Mouse (Mus musculus): ENCODE data around the gene Gm28047. TPM values are rescaled to one million over a fixed set of nuclear protein-coding genes. Genes with fewer than 3 reads are reported as not detected.

The Gm28047 gene
- polyA plus RNA-seq, 1 experiment from 2014 or later = not detected

DNA sequence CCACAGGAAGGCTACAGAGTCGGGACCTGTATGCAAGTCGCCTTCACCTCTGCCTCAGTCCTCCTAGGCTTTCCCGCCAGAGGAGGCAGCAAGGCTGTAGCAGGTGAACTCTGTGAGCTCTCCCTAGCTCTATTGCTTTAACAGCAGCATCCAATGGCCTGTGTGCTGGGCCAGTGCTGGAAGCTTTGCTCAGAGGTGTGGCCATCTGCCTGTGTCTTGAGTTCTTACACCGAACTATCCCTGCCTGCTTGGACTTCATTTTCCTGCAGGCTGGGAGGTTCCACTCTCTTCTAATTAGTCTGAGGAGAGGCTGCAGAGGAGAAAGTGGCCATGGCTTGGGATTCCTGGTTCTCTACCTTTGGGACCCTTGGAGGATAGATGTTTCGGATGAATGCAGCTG lies 112.9 kb downstream of the Gm28047 start:
- Histone ChIP-seq H3K9me3 (no peaks in the 10 kb centered on the region), H3K4me1 (peaks cover 44% of the 10 kb centered on the region), H3K4me3 (no peak overlapping the region), H3K27ac (peak overlapping the region; percentile 89), H3K27me3 (no peaks in the 10 kb centered on the region), H3K36me3 (no peaks in the 10 kb centered on the region), H3K4me2 (replicated peaks) (peak overlapping the region; percentile 76), H3K9ac (peak overlapping the region; percentile 33)
- WGBS = 22% methylated on average over 5 of the region's 5 CpGs
- no peak for ATAC-seq (ENCODE audit: insufficient number of reproducible peaks, insufficient read depth, low FRiP score, low TSS enrichment)

DNA sequence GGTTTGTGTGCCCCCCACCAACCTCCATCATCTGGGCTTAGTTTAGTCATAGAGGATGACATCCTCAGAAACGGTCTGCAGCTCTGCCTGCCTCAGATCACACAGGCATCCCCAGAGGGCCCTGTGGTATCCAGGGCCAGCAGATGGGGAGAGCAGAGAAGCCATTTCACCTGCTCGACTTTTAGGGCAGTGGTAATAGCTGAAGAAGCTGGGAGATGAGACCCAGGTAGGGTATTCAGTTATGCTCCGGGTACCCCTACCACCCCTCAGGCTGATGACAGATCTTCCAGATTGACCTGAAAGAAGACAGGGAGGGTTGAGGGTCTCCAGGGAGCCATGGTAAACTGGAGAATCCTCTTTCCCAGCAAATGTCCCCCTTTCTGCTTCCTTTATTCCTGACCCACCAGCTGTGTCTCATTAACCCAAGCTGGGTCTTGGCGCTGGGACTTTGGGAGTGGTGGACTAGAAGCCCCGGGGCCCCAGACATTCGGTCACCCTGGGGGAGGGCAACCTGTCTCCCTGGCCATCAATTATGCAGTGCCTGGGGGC lies 113.5 kb downstream of the Gm28047 start:
- Histone ChIP-seq H3K4me2 (replicated peaks) (peak overlapping the region; percentile 76), H3K4me3 (no peak overlapping the region), H3K9ac (peak overlapping the region; percentile 33), H3K27me3 (no peaks in the 10 kb centered on the region), H3K4me1 (peaks cover 44% of the 10 kb centered on the region), H3K27ac (peak overlapping the region; percentile 89), H3K9me3 (no peaks in the 10 kb centered on the region), H3K36me3 (no peaks in the 10 kb centered on the region)
- 10% methylated on average over 6 of the region's 6 CpGs for WGBS
- ATAC-seq (ENCODE audit: insufficient number of reproducible peaks, insufficient read depth, low FRiP score, low TSS enrichment) = no peak

DNA sequence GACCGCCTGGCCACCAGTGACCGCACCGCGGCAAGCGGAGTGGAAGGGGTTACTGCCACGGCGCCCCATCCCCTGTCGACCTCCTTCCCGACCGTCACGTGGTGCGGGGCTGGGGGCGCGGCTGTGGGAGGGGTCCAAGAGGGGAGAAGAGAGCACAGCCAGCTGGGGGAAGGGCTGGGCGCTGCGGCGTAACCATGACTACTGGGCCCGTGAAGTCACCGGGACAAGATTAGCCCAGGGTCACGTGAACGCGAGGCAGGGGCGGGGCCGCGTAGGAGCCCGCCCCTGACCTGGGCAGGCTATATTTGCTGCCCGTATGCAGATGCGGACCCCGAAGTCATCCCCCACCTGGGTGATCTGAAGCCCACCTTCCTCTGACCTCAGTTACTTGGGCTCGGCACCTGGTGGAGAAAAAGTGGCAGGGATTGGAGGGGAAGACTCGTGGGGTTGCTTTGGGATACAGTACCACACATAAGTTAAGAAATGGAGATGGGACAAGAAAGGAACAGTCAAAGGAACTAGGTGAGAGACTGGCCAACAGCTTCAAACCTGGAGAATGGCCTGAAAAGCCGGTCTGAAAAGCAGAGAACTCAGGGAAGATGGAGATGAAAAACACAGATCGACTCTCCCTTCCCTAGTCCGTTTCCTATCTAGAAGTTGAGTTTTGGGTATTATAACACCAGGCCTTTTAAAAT lies 114.1 kb downstream of the Gm28047 start:
- H3K9me3 ChIP-seq = no peaks in the 10 kb centered on the region
- peak overlapping the region; percentile 89 for H3K27ac ChIP-seq
- peak; percentile 89 for ATAC-seq (ENCODE audit: insufficient number of reproducible peaks, insufficient read depth, low FRiP score, low TSS enrichment)
- peak overlapping the region; percentile 64 for H3K9ac ChIP-seq
- peak overlapping the region; percentile 64 for H3K4me3 ChIP-seq
- H3K27me3 ChIP-seq = no peaks in the 10 kb centered on the region
- peaks cover 38% of the 10 kb centered on the region for H3K4me1 ChIP-seq
- H3K4me2 ChIP-seq (replicated peaks) = peak overlapping the region; percentile 76
- H3K36me3 ChIP-seq = no peaks in the 10 kb centered on the region
- WGBS = 2% methylated on average over 34 of the region's 34 CpGs

DNA sequence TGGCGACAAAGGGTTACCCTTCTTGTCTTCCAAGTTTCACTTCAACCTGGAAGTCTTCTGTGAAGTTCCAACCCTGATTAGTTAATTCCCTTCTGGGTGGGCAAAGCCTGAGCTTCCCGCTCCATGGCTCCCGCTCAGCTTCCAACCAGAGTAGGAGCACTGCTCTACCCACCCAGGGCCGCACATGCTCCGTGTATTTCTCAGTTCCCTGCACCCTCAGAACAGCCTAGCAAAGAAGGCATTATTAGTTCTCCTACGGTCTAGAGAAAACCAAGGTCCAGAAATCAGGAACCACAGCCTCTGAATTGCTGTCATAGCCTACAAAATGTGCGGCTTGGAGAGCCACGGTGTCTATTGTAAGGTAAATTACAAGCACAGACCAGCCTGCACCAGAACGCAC lies 114.8 kb downstream of the Gm28047 start:
- H3K4me3 ChIP-seq = peak overlapping the region; percentile 64
- WGBS = 4% methylated on average over 9 of the region's 9 CpGs
- peak overlapping the region; percentile 76 for H3K4me2 ChIP-seq (replicated peaks)
- H3K27me3 ChIP-seq = no peaks in the 10 kb centered on the region
- peak overlapping the region; percentile 64 for H3K9ac ChIP-seq
- peak overlapping the region; percentile 89 for H3K27ac ChIP-seq
- peaks cover 32% of the 10 kb centered on the region for H3K4me1 ChIP-seq
- ATAC-seq (ENCODE audit: insufficient number of reproducible peaks, insufficient read depth, low FRiP score, low TSS enrichment) = peak; percentile 53
- H3K36me3 ChIP-seq = peaks cover under 1% of the 10 kb centered on the region; the same call in 1 of the 2 replicates
- no peaks in the 10 kb centered on the region for H3K9me3 ChIP-seq

DNA sequence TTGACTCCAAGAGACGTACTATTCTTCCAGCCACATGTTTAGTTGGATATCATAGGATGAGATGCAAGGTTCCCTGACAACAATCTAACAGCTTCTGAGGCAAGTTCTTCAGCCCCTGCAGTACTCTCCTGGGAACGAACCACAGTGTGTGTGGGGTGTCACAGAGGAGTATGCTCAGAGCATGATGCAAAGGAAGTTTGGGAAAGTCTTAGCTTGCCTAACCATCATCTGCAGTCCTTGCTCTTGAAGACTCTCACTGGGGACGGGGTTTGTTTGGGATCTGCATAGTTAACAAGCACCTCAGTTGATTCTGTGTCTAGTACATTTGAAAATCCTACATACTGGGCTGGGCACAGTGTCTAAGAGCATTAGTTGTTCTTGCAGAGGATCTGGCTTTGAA lies 116.5 kb downstream of the Gm28047 start:
- H3K27me3 ChIP-seq = no peaks in the 10 kb centered on the region
- no peak overlapping the region for H3K9ac ChIP-seq
- peaks cover 31% of the 10 kb centered on the region for H3K4me1 ChIP-seq
- no peaks in the 10 kb centered on the region for H3K9me3 ChIP-seq
- no peak overlapping the region for H3K4me2 ChIP-seq (replicated peaks)
- no peak for ATAC-seq (ENCODE audit: insufficient number of reproducible peaks, insufficient read depth, low FRiP score, low TSS enrichment)
- 83% methylated on average over 3 of the region's 3 CpGs for WGBS
- peaks cover 16% of the 10 kb centered on the region for H3K36me3 ChIP-seq
- H3K4me3 ChIP-seq = no peak overlapping the region
- no peak overlapping the region for H3K27ac ChIP-seq

DNA sequence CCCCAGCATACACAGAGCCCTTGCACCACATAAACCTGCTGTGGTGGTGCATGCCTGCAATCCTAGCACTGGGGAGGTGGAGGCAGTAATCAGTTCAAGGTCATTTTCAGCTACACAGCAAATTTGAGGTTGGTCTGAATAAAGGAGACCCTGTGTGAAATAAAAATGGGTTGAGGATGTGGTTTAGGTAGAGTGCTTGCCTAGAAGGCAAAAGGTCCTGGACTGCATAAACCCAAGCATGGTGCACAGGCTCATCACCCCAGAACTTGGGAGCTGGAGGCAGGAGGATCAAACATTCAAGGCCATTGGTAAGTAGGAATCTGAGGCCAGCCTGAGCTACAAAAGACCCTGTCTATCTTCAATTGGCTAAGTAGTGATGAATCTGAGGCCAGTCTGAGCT lies 117.3 kb downstream of the Gm28047 start:
- ATAC-seq (ENCODE audit: insufficient number of reproducible peaks, insufficient read depth, low FRiP score, low TSS enrichment) = no peak
- no peaks in the 10 kb centered on the region for H3K9me3 ChIP-seq
- no peak overlapping the region for H3K4me2 ChIP-seq (replicated peaks)
- no peak overlapping the region for H3K9ac ChIP-seq
- no peak overlapping the region for H3K4me3 ChIP-seq
- H3K27me3 ChIP-seq = no peaks in the 10 kb centered on the region
- peaks cover 24% of the 10 kb centered on the region for H3K36me3 ChIP-seq
- H3K4me1 ChIP-seq = peaks cover 30% of the 10 kb centered on the region
- H3K27ac ChIP-seq = no peak overlapping the region

DNA sequence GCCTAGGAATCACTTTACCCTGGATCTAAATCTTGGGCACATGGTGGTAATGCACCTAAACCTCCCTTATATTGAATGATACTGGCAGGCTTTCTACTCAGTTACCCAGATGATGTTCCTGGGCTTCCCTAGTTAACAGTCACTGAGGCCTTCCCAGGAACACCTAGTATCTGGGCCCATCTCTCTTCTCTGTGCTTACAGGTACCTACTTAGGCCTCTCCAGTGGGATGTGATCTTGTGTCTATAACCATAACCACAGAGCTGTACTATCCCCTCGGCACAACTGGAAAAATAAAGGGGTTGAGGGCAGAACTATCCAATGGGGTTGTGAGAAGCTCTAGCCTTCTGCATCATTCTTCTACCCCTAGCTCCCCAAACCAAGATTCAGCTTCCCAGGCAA lies 118.0 kb downstream of the Gm28047 start:
- Histone ChIP-seq H3K9me3 (no peaks in the 10 kb centered on the region), H3K27me3 (no peaks in the 10 kb centered on the region), H3K4me1 (peaks cover 23% of the 10 kb centered on the region), H3K4me2 (replicated peaks) (no peak overlapping the region), H3K36me3 (peaks cover 31% of the 10 kb centered on the region), H3K4me3 (no peak overlapping the region), H3K9ac (no peak overlapping the region), H3K27ac (no peak overlapping the region)
- 93% methylated on average over 1 of the region's 1 CpGs for WGBS
- ATAC-seq (ENCODE audit: insufficient number of reproducible peaks, insufficient read depth, low FRiP score, low TSS enrichment) = no peak

DNA sequence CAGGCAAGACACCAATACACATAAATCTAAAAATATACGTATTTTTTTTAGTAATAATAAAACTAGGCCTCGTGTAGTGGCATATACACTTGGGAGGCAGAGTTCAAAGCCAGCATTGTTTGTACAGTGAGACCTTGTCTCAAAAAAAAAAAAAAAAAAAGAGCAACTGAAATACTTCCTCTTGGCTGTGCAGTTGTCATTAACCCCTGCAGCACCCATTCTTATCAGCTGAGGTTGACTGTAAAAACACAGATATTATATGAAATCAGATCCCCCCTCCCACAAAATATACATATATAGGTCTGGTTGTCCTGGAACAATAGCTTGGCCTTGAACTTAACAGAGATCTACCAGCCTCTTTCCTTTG lies 118.4 kb downstream of the Gm28047 start:
- no peak overlapping the region for H3K4me3 ChIP-seq
- peaks cover 18% of the 10 kb centered on the region for H3K4me1 ChIP-seq
- no peaks in the 10 kb centered on the region for H3K9me3 ChIP-seq
- no peak for ATAC-seq (ENCODE audit: insufficient number of reproducible peaks, insufficient read depth, low FRiP score, low TSS enrichment)
- H3K27ac ChIP-seq = no peak overlapping the region
- no peaks in the 10 kb centered on the region for H3K27me3 ChIP-seq
- 63% methylated on average over 2 of the region's 2 CpGs for WGBS
- no peak overlapping the region for H3K4me2 ChIP-seq (replicated peaks)
- peaks cover 35% of the 10 kb centered on the region for H3K36me3 ChIP-seq
- no peak overlapping the region for H3K9ac ChIP-seq

DNA sequence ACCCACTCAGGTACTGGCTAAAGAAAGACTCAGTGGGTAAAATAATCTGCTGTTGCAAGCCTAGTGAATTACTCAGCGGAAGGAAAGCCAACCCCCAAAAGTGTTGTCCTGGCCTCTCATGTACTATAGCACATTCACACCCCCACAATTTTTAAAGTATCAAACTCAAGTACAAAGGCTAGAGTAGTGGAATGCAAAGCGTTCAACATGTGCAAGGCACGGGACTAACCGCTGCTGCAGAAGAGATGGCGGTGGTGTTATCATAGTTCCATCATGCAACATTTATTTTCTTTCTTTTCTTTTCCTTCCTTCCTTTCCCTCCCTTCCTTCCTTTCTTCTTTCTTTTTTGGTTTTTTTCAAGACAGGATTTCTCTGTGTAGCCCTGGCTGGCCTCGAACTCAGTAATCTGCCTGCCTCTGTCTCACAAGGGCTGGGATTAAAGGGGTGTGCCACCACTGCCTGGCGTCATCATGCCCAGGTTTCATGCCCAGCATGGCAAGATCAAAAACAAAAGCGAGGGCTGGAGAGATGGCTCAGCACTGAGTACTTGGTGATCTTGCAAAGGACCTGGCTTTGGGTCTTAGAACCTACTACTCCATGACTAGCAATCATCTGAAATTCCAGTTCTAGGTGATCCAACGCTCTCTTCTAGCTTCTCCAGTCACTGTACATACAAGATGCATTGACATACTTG lies 119.0 kb downstream of the Gm28047 start:
- H3K27ac ChIP-seq = no peak overlapping the region

DNA sequence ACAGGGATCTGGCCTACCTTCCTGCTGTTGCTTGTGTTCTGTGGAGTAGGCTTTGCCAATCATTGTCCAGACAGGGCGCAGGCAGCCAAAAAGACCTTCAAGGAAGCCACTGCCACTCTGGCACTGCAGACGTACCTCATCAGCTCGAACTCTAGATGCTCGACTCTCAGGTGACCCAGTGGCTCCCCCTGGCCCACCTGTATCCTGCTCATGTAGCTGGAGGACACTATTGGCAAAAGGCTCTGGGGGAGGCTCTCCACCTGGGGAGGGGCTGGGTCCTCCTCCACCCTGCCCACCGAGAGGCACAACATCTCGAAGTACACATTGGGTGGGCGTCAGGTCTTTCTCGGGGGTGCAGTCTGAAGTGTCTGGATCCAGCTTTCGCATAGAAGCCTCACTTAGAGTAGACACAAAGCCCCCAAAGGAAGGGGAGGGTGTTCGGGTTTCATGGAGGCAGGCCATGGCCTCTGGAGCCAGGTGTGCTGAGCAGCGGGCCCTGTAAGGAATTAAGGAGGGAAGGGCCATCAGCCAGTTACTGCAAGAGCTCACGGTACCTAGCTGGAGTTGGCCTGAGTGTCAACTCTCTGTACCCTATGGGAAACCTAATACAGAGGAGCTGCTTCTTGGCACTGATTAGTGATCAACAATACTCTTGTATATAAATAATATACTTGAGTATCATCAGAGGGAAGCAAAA lies 119.6 kb downstream of the Gm28047 start:
- no peak overlapping the region for H3K9ac ChIP-seq
- no peaks in the 10 kb centered on the region for H3K9me3 ChIP-seq
- H3K4me2 ChIP-seq (replicated peaks) = no peak overlapping the region
- H3K27ac ChIP-seq = no peak overlapping the region
- H3K4me3 ChIP-seq = no peak overlapping the region
- 75% methylated on average over 12 of the region's 12 CpGs for WGBS
- peaks cover 47% of the 10 kb centered on the region for H3K36me3 ChIP-seq
- ATAC-seq (ENCODE audit: insufficient number of reproducible peaks, insufficient read depth, low FRiP score, low TSS enrichment) = no peak
- H3K27me3 ChIP-seq = no peaks in the 10 kb centered on the region
- peaks cover 9% of the 10 kb centered on the region for H3K4me1 ChIP-seq

More for the DNA sequence above, 119.0 kb downstream of the Gm28047 start:
- Histone ChIP-seq H3K4me3 (no peak overlapping the region), H3K4me2 (replicated peaks) (no peak overlapping the region), H3K9me3 (no peaks in the 10 kb centered on the region), H3K4me1 (peaks cover 13% of the 10 kb centered on the region), H3K27me3 (no peaks in the 10 kb centered on the region), H3K9ac (no peak overlapping the region), H3K36me3 (peaks cover 40% of the 10 kb centered on the region)
- WGBS = 85% methylated on average over 9 of the region's 9 CpGs
- no peak for ATAC-seq (ENCODE audit: insufficient number of reproducible peaks, insufficient read depth, low FRiP score, low TSS enrichment)

DNA sequence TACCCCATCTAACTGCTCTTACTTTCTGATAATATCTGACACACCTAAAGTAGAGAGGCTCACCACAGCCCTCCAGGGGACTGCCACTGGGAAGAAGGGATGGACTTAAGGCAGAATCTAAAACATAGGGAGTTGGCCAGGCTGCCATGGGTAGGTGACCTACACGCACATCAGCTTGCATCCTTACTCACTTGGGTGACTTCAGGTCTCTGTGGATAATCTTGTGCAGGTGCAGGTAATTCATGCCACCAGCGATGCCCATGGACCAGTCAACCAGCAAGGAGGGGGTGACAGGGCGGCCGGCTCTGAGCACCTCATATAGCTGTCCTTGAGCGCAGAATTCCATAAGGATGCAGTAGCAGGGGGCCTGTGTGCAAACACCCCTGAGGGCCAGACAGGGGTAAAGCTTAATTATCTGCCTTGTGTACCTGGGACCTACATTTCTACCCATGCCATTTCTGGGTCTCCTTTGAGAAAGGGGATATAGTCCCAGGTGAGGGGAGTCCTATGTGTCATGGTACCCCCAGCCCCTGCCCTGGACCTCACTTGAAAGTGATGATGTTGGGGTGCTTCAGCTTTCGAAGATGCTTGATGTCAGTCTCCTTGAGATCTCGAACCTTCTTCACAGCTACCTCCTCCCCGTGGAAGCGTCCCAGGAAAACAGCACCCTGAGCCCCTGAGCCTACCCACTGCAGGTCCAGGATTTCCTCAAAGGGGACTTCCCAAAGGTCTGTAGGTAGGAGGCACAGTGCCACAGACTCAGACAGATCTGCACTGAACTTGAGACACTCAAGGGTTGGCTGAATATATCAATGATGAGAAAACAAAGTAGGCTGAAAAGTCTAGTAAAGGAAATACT lies 120.7 kb downstream of the Gm28047 start:
- Histone ChIP-seq H3K4me3 (no peak overlapping the region), H3K27me3 (no peaks in the 10 kb centered on the region), H3K27ac (no peak overlapping the region), H3K9me3 (no peaks in the 10 kb centered on the region), H3K4me1 (no peaks in the 10 kb centered on the region), H3K36me3 (peaks cover 58% of the 10 kb centered on the region), H3K9ac (no peak overlapping the region), H3K4me2 (replicated peaks) (no peak overlapping the region)
- 89% methylated on average over 9 of the region's 9 CpGs for WGBS
- ATAC-seq (ENCODE audit: insufficient number of reproducible peaks, insufficient read depth, low FRiP score, low TSS enrichment) = no peak
